Mouse (Mus musculus) limb, embryonic 13.5 days (tissue): ENCODE measurements around the gene Ptprd. TPM values are rescaled to one million over a fixed set of nuclear protein-coding genes. Genes with fewer than 3 reads are reported as not detected.

Source experiments
- ATAC-seq: fragments of 200-750 bp; cut with Nextera tagmentation; 2 replicates; pipeline ENCODE4 v1.8.0; 2017; ENCODE audit warnings: low read depth, moderate number of reproducible peaks, moderate TSS enrichment; ENCODE audit not compliant: low FRiP score
- H3K27ac ChIP-seq: fragments of 300-500 bp; sonication (generic); 2 replicates; pipeline ENCODE4 v1.5.1; 2015; ENCODE audit warnings: inconsistent platforms, mild to moderate bottlenecking, moderate library complexity
- H3K27me3 ChIP-seq: fragments of 300-500 bp; sonication (generic); 2 replicates; pipeline ENCODE4 v1.6.1; 2015; ENCODE audit warnings: mild to moderate bottlenecking, inconsistent platforms
- H3K36me3 ChIP-seq: fragments of 300-500 bp; sonication (generic); 2 replicates; pipeline ENCODE4 v1.6.1; 2015; ENCODE audit warnings: inconsistent platforms, mild to moderate bottlenecking, moderate library complexity
- H3K4me1 ChIP-seq: fragments of 300-500 bp; sonication (generic); 2 replicates; pipeline ENCODE4 v1.6.1; 2015; ENCODE audit warnings: inconsistent platforms
- H3K4me2 ChIP-seq: fragments of 300-500 bp; sonication (generic); replicated peaks from 2 replicates; pipeline ENCODE4 v1.6.1; 2015; ENCODE audit warnings: inconsistent platforms, mild to moderate bottlenecking, moderate library complexity
- H3K4me3 ChIP-seq: fragments of 300-500 bp; sonication (generic); 2 replicates; pipeline ENCODE4 v1.5.1; 2015; ENCODE audit warnings: moderate library complexity, mild to moderate bottlenecking, inconsistent platforms
- H3K9ac ChIP-seq: fragments of 300-500 bp; sonication (generic); 2 replicates; pipeline ENCODE4 v1.6.1; 2015; ENCODE audit warnings: mild to moderate bottlenecking, inconsistent platforms
- H3K9me3 ChIP-seq: fragments of 300-500 bp; sonication (generic); 2 replicates; pipeline ENCODE4 v1.6.1; 2016; ENCODE audit warnings: inconsistent platforms
- WGBS: fragments of 180-500 bp; shearing (Covaris S2); methylation state at CpG from one replicate; pipeline ENCODE4 v1.1.7; 2015; 5-methylcytosine and 5-hydroxymethylcytosine counted together
- polyA plus RNA-seq: library from polyadenylated mRNA; unstranded; fragments of >200 nt; fragmentation: Nextera tagmentation; extraction: Ambion mirVana; gene quantifications from 2 replicates; pipeline ENCODE4 v1.2.1, GENCODE M21; 2015

Ptprd gene
- polyA plus RNA-seq, 1 experiment from 2014 or later = 38.6 TPM

DNA sequence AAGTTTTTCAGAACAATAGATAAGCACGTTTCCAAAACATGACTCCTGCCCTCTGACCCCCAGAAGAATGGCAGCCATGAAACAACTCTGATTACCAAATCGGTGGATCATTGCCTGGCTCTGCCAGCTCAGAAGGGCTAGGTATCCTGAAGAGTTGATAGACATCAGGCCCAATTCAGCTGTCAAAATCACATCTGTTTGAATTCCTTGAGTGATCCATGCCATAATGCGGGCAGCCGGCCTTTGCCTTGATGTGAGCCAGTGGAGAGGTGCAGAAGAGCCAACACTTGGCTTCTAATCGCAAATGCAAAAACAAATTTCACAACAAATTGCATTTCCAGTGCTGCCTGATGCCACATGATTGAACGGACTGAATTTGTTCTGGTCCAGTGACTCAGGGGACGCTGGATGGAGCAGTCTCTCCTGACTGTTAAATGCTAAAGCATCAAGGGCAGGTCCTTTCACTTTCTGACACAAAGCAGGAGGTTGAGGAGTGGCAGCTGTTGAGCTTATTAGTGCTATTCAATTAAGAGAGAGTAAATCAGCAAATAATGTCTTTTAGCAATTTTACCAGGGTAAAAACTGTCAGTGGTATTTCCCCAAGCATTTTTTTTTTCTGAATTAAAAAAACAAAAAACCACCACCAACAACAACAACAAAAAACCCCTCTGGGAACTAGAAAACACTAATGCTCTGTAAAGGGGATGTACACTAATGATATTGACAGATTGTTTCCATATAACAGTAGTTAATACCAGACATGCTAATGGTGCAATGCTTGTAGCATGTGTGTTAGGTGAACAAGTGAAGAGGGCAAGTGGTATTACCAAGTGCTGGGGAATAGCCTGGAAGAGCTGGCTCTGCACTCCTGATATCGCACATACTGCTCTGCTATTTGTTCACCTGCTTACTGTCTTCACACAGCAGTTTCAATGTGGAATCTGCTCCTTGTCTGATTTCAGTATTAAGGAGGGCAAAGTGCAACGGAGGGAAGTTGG is 1413.5 kb downstream of the Ptprd start:
- H3K9me3 ChIP-seq = no peaks in the 10 kb centered on the region
- no peak for ATAC-seq
- no peaks in the 10 kb centered on the region for H3K4me1 ChIP-seq
- H3K27ac ChIP-seq = no peak overlapping the region
- H3K4me3 ChIP-seq = no peak overlapping the region
- no peaks in the 10 kb centered on the region for H3K27me3 ChIP-seq
- no peaks in the 10 kb centered on the region for H3K36me3 ChIP-seq
- no peak overlapping the region for H3K4me2 ChIP-seq
- WGBS = 65% methylated on average over 9 of the region's 9 CpGs
- H3K9ac ChIP-seq = no peak overlapping the region

DNA sequence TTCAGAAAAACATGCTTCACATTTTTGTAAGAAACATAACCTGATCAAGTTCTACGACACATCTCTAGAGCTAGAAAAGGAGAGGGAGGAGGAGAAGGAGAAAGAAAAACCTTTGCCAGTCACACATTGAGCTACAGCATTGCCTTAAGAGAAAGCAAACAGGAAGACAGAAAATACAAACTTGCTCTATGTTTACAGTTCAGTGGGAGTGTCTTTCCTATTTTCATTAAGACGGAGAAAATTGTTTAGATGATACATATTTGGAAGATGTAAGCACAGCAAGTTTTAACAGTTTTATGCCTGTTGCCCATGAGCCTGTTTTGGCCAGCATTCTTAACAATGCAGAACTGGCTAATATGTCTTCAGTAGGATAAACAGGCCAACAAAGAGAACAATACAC is 1426.4 kb downstream of the Ptprd start:
- H3K9ac ChIP-seq = no peak overlapping the region
- WGBS = 90% methylated on average over 2 of the region's 2 CpGs

DNA sequence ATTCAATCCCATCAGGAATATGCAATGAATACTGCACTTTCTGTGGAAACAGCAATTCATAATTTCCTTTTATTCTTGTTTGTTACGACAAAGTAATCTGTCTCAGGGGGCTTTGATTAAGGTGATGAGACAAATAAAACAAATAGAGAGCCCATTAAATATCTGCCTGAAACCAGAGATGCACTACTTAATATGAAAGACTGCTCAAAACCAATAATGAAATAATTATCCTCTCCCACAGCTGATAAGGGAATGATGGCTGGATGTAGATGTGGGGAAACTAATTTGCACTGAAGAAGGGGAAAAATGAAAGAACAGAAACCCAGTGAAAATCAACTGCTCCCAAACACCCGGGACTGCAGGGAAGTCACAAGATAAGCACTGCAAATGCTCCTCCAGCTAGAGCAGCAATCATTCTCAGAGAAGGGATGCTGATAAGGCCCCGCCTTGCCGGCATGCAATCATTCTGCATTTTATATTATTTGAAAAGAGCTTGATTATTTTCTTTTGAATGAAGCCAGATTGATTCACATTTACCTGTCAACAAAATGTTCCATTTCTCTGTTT is 1432.1 kb downstream of the Ptprd start:
- WGBS = 79% methylated on average over 4 of the region's 4 CpGs
- H3K27ac ChIP-seq = no peak overlapping the region
- ATAC-seq = no peak

More for the DNA sequence above, 1426.4 kb downstream of the Ptprd start:
- H3K36me3 ChIP-seq = no peaks in the 10 kb centered on the region
- H3K4me3 ChIP-seq = no peak overlapping the region
- no peak overlapping the region for H3K4me2 ChIP-seq
- no peak for ATAC-seq
- no peak overlapping the region for H3K27ac ChIP-seq
- H3K4me1 ChIP-seq = no peaks in the 10 kb centered on the region
- H3K9me3 ChIP-seq = no peaks in the 10 kb centered on the region
- no peaks in the 10 kb centered on the region for H3K27me3 ChIP-seq

DNA sequence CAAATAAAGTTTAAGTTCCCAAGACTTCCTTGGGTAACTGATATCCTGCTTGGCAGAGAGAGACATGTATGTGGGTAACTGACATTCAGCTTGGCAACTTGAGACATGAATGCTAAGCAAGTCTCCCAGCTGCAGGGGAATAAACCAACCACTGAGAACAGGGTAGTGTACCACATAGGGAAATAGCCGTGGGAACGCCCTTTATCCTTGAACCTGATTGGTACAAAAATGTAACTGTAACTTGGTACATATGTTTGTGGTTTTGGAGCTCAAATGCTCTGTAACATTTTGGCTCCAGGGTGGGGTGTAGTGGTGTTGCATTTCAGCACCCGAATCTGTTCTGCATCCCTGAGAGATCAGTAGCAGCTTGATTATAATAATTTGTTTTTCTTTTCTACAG is 1444.8 kb downstream of the Ptprd start:
- no peak overlapping the region for H3K4me3 ChIP-seq
- no peaks in the 10 kb centered on the region for H3K27me3 ChIP-seq
- 50% methylated on average over 3 of the region's 3 CpGs for WGBS
- H3K9ac ChIP-seq = no peak overlapping the region
- H3K4me2 ChIP-seq = no peak overlapping the region
- H3K9me3 ChIP-seq = no peaks in the 10 kb centered on the region
- ATAC-seq = peak; percentile 89
- H3K27ac ChIP-seq = no peak overlapping the region
- H3K36me3 ChIP-seq = no peaks in the 10 kb centered on the region
- no peaks in the 10 kb centered on the region for H3K4me1 ChIP-seq

More for the DNA sequence above, 1432.1 kb downstream of the Ptprd start:
- H3K9me3 ChIP-seq = no peaks in the 10 kb centered on the region
- H3K9ac ChIP-seq = no peak overlapping the region
- no peak overlapping the region for H3K4me2 ChIP-seq
- no peaks in the 10 kb centered on the region for H3K27me3 ChIP-seq
- H3K4me3 ChIP-seq = no peak overlapping the region
- H3K36me3 ChIP-seq = no peaks in the 10 kb centered on the region
- no peaks in the 10 kb centered on the region for H3K4me1 ChIP-seq

DNA sequence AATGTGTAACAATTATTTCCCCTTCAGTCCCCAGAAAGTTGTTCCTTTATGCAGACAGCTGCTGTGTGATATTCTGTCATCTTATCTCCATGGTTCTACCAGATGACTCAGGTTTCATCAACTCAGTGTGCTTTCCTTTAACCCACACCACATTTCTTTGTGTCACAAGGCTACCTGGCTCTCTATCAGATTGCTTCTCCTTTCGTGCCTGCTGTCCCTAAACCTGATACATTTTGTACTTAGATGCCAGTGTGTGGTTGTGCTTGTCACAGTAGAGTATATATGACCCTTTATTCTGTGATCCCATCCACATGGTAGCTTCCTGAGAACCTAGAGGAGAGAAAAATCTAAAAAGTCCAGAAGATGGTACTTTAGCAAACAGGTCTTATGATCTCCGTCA is 1445.3 kb downstream of the Ptprd start:
- ATAC-seq = no peak
- H3K27ac ChIP-seq = no peak overlapping the region
- 77% methylated on average over 2 of the region's 2 CpGs for WGBS

DNA sequence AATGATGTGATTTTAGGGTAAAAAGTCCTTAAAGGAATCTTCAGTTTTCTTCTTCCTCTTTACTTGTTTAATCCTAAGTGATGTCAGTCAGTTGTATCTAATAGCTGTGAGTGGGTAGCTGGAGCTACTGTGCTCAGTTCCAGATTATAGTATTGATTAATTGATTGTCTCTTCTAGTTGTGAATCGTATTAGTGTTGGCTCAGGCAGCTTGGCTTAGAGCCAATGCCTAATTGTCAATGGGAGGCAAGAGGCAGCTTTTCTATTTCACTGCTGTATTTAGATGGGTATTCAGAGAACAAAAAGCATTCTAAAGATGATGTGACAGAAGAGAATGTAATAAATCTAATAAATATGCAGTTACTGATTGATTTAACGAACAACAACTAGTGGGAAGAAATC is 1461.1 kb downstream of the Ptprd start:
- Histone ChIP-seq H3K27me3 (no peaks in the 10 kb centered on the region), H3K4me2 (no peak overlapping the region), H3K36me3 (no peaks in the 10 kb centered on the region), H3K4me1 (no peaks in the 10 kb centered on the region), H3K27ac (no peak overlapping the region), H3K9ac (no peak overlapping the region), H3K9me3 (no peaks in the 10 kb centered on the region), H3K4me3 (no peak overlapping the region)
- 54% methylated on average over 2 of the region's 2 CpGs for WGBS
- ATAC-seq = no peak

More for the DNA sequence above, 1445.3 kb downstream of the Ptprd start:
- Histone ChIP-seq H3K4me1 (no peaks in the 10 kb centered on the region), H3K9me3 (no peaks in the 10 kb centered on the region), H3K4me2 (no peak overlapping the region), H3K36me3 (no peaks in the 10 kb centered on the region), H3K9ac (no peak overlapping the region), H3K4me3 (no peak overlapping the region), H3K27me3 (no peaks in the 10 kb centered on the region)

DNA sequence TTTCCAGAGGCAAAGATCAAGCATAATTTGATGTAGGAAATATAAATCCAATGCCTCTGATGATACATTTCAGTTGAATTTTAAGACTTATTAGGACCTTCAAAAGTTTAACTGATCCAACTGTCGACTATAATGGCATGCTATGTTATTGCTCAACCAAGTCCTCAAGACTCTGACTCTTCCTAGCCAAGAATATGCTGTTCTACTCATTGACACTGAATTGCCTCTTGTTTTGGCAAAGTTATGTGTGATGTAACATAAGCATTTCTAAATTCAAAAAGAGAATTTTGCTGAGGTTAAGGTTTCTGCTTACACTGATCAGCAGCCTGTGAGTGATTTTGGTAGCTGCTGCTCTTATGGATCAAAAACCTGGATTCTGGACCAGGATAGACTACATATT is 1475.9 kb downstream of the Ptprd start:
- Histone ChIP-seq H3K27ac (no peak overlapping the region), H3K4me2 (no peak overlapping the region), H3K36me3 (no peaks in the 10 kb centered on the region), H3K9me3 (no peaks in the 10 kb centered on the region), H3K4me3 (no peak overlapping the region), H3K27me3 (no peaks in the 10 kb centered on the region), H3K9ac (no peak overlapping the region), H3K4me1 (no peaks in the 10 kb centered on the region)
- 72% methylated on average over 1 of the region's 1 CpGs for WGBS
- ATAC-seq = no peak

DNA sequence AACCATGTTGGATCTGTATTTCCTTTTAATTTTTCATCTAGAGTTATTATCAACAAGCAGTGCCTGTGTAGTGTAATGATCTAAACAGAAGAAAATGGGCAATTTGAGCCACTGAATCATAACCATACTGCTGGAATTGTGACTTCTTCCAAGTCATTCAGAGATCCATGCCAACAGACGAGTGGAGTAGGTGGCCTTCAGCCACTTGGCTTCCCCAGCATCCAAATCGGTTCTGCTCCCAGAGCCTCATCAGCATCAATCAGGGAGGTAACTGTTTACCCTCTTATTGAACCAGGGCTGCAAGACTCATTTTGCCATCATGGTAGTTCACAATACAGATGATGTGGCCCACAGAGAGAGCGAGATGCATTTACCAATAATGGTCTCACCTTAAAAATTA is 1536.0 kb downstream of the Ptprd start:
- no peaks in the 10 kb centered on the region for H3K4me1 ChIP-seq
- ATAC-seq = no peak
- no peaks in the 10 kb centered on the region for H3K9me3 ChIP-seq
- no peak overlapping the region for H3K4me3 ChIP-seq
- 74% methylated on average over 3 of the region's 3 CpGs for WGBS
- no peak overlapping the region for H3K4me2 ChIP-seq
- no peak overlapping the region for H3K9ac ChIP-seq
- H3K27ac ChIP-seq = no peak overlapping the region
- H3K36me3 ChIP-seq = no peaks in the 10 kb centered on the region
- no peaks in the 10 kb centered on the region for H3K27me3 ChIP-seq

DNA sequence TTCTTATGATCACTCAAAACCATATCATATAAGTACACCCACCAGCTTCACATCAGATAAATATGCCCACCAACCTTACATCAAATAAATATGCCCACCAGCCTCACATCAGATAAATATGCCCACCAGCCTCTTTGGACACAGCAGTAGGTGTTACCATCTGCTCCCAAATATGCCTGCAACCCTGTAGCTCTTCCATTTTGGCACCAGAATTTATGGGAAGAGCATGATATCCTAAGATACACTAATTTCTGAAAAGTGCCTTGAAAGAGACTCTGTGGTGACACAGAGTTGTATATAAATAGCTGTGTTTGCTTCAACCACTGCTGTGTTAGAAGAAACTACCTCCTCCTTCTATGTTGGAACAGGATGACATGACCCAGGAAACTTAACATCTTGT is 1538.5 kb downstream of the Ptprd start:
- Histone ChIP-seq H3K36me3 (no peaks in the 10 kb centered on the region), H3K9me3 (no peaks in the 10 kb centered on the region), H3K4me3 (no peak overlapping the region), H3K4me2 (no peak overlapping the region), H3K4me1 (no peaks in the 10 kb centered on the region), H3K9ac (no peak overlapping the region), H3K27ac (no peak overlapping the region), H3K27me3 (no peaks in the 10 kb centered on the region)
- no peak for ATAC-seq

DNA sequence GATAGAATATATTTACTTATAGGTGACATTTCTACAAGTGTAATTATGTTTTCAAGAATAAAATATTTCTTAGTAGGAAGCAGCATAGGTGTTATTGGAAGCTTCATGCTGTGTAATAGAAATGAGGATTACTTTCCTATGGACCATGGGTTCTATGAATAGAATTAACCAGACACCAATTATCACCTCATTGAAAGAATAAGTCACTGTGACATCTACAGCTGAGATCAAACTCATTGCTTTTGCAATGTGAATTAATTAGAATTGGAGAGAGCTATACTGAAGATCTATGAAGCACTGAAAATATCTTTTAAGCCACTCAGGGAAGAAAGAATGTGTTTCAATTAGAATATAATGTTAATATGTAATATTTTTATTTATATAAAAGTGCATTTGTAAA is 1539.1 kb downstream of the Ptprd start:
- no peaks in the 10 kb centered on the region for H3K36me3 ChIP-seq
- H3K9me3 ChIP-seq = no peaks in the 10 kb centered on the region
- ATAC-seq = no peak

DNA sequence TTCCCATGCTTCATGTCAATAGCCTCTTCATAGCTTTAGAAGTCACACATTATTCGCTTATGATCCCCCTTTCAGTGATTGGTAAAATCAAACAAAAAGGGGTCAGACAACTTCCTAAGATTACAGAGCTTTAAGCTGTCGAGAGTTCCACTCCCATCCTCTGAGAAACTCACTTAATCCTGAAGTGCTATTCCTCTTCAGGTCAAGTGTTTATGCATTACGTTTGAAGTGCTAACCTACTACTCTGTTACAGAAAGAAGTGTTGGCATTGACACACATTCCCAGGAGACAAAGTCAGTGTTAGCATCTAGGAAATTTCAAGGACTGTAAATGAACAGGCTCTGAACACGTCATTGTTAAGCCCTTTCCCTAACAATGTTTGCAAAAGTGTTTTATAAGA is 1550.0 kb downstream of the Ptprd start:
- H3K9me3 ChIP-seq = no peaks in the 10 kb centered on the region
- no peaks in the 10 kb centered on the region for H3K36me3 ChIP-seq
- 55% methylated on average over 4 of the region's 4 CpGs for WGBS
- H3K4me2 ChIP-seq = no peak overlapping the region
- no peak overlapping the region for H3K27ac ChIP-seq
- no peak overlapping the region for H3K9ac ChIP-seq
- H3K4me3 ChIP-seq = no peak overlapping the region
- no peaks in the 10 kb centered on the region for H3K27me3 ChIP-seq
- H3K4me1 ChIP-seq = no peaks in the 10 kb centered on the region
- ATAC-seq = no peak

More for the DNA sequence above, 1539.1 kb downstream of the Ptprd start:
- H3K4me3 ChIP-seq = no peak overlapping the region
- no peaks in the 10 kb centered on the region for H3K4me1 ChIP-seq
- H3K4me2 ChIP-seq = no peak overlapping the region
- H3K27me3 ChIP-seq = no peaks in the 10 kb centered on the region
- no peak overlapping the region for H3K9ac ChIP-seq
- H3K27ac ChIP-seq = no peak overlapping the region

DNA sequence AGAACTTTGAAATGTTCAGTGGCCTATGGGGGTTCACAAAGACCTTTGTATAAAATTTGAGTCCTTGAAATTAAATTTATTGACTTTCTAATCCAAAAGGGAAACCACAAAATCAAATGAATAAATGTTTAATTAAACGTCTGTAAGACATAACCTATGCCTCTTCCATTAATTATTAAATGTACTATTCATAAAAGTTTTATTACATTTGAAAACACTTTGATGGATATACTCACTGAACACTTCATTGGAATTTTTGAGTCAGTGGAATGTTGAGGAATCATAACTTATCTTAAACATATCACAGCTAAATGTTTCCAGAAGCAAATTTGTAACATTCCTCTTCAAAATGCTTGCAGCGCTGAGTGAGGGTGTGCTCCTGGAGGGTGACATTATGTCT is 1551.6 kb downstream of the Ptprd start:
- Histone ChIP-seq H3K4me2 (no peak overlapping the region), H3K27ac (no peak overlapping the region), H3K4me3 (no peak overlapping the region), H3K9me3 (no peaks in the 10 kb centered on the region), H3K9ac (no peak overlapping the region), H3K4me1 (no peaks in the 10 kb centered on the region), H3K36me3 (no peaks in the 10 kb centered on the region), H3K27me3 (no peaks in the 10 kb centered on the region)
- WGBS = 59% methylated on average over 2 of the region's 2 CpGs
- no peak for ATAC-seq
